Mouse (Mus musculus) neural tube, embryonic 14.5 days (tissue): ENCODE measurements at regions not wholly inside any gene's neighbourhood (a gene's known extent, or its start where the extent isn't known, plus 50 kb on each side); places are given as distances from the start of the nearest gene placed in this dataset.

ENCODE experiments used
- ATAC-seq: fragments of 200-750 bp; cut with Nextera tagmentation; 2 replicates; pipeline ENCODE4 v1.8.0; 2017; ENCODE audit warnings: low read depth, mild to moderate bottlenecking, moderate TSS enrichment, moderate library complexity
- H3K27ac ChIP-seq: fragments of 300-500 bp; sonication (generic); 2 replicates; pipeline ENCODE4 v1.5.1; 2014; ENCODE audit warnings: low read depth, mild to moderate bottlenecking, control low read depth, low read length, moderate library complexity, mixed read lengths
- H3K27me3 ChIP-seq: fragments of 300-500 bp; sonication (generic); 2 replicates; pipeline ENCODE4 v1.6.1; 2014; ENCODE audit warnings: low read length; ENCODE audit not compliant: control insufficient read depth, insufficient read depth
- H3K36me3 ChIP-seq: fragments of 300-500 bp; sonication (generic); 2 replicates; pipeline ENCODE4 v1.6.1; 2014; ENCODE audit warnings: low read length, mixed read lengths; ENCODE audit not compliant: control insufficient read depth, insufficient read depth
- H3K4me1 ChIP-seq: fragments of 300-500 bp; sonication (generic); 2 replicates; pipeline ENCODE4 v1.6.1; 2014; ENCODE audit warnings: low read length; ENCODE audit not compliant: control insufficient read depth, insufficient read depth
- H3K4me2 ChIP-seq: fragments of 300-500 bp; sonication (generic); 2 replicates; pipeline ENCODE4 v1.6.1; 2014; ENCODE audit warnings: mild to moderate bottlenecking, low read depth, low read length, control low read depth
- H3K4me3 ChIP-seq: fragments of 300-500 bp; sonication (generic); 2 replicates; pipeline ENCODE4 v1.5.1; 2014; ENCODE audit warnings: low read depth, low read length, control low read depth, mixed read lengths
- H3K9ac ChIP-seq: fragments of 300-500 bp; sonication (generic); replicated peaks from 2 replicates; pipeline ENCODE4 v1.6.1; 2014; ENCODE audit warnings: low read depth, mild to moderate bottlenecking, control low read depth, low read length, mixed read lengths
- H3K9me3 ChIP-seq: fragments of 300-500 bp; sonication (generic); 2 replicates; pipeline ENCODE4 v1.6.1; 2016; ENCODE audit warnings: low read length; ENCODE audit not compliant: control insufficient read depth
- WGBS: fragments of 180-500 bp; shearing (Covaris S2); extraction: QIAGEN DNeasy Blood & Tissue Kit; methylation state at CpG from one replicate; pipeline ENCODE4 v1.1.7; 2014; 5-methylcytosine and 5-hydroxymethylcytosine counted together

DNA sequence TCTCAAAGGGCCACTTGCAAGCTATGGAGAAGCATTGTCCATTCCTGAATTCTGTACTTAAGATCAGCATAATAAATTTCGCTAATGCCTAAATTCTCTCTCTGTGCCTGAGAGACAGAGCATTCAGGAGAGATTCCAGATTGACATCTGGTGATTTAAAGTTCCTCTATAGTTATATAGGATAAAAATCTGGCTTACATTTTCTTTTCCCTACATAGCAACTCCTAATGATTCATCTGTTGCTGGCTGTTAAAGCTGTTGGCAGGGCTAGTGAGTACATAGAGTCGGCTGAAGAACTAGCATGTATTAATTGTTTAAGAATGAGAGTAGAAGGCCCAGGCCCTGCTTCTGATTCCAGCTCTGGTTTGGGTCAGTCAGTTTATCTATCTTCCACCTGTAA is 870.0 kb upstream of the Stxbp6 start:
- 36% methylated on average over 2 of the region's 2 CpGs for WGBS

DNA sequence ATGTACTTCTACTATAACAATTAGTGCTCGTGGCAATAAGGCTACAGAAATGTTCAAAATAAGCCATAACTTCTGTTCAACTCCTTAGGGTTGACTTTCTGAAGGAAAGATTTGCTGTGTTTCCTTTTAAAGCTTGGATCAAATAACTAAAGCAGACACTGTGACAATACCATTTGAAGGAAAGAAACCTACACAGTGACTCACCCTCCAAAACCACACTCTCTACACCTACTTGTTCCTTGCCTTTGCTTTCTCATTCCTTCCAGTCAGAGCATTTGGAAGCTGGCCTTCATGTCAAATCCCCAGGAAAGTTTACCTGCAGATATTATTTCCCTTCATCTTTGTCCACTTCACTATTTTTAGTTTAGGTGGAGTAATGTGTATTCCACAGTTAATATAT is 867.9 kb upstream of the Stxbp6 start:
- 81% methylated on average over 1 of the region's 1 CpGs for WGBS
- H3K4me2 ChIP-seq = no peak overlapping the region

More for the DNA sequence above, 870.0 kb upstream of the Stxbp6 start:
- ATAC-seq = no peak
- Histone ChIP-seq H3K9ac (no peak overlapping the region), H3K4me1 (no peaks in the 10 kb centered on the region), H3K27me3 (no peaks in the 10 kb centered on the region), H3K9me3 (no peaks in the 10 kb centered on the region), H3K27ac (no peak overlapping the region), H3K36me3 (no peaks in the 10 kb centered on the region), H3K4me3 (no peak overlapping the region), H3K4me2 (no peak overlapping the region)

DNA sequence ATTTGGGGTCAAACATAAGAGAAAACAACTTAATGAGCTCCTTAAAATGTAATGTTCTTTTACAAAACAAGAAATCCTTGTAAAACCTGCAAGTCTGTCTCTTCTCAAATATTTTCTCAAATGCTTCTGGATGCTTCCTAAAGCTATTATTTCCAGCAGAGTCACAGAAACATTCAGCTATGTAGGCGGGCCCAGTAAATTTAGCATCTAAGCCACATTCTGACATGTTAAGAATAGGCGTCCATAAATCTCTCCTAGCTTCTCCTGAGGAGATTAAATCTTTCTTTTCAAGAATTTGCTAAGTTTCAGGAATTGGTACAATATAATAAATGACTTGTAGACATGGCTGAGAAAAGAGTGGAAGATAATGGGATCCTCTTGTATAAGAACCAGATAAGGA is 858.9 kb upstream of the Stxbp6 start:
- Histone ChIP-seq H3K27me3 (no peaks in the 10 kb centered on the region), H3K9ac (no peak overlapping the region), H3K4me1 (no peaks in the 10 kb centered on the region), H3K27ac (no peak overlapping the region), H3K4me2 (no peak overlapping the region), H3K4me3 (no peak overlapping the region), H3K9me3 (no peaks in the 10 kb centered on the region), H3K36me3 (no peaks in the 10 kb centered on the region)
- 48% methylated on average over 2 of the region's 2 CpGs for WGBS
- no peak for ATAC-seq

More for the DNA sequence above, 867.9 kb upstream of the Stxbp6 start:
- Histone ChIP-seq H3K4me3 (no peak overlapping the region), H3K9me3 (no peaks in the 10 kb centered on the region), H3K27ac (no peak overlapping the region), H3K9ac (no peak overlapping the region), H3K27me3 (no peaks in the 10 kb centered on the region), H3K36me3 (no peaks in the 10 kb centered on the region), H3K4me1 (no peaks in the 10 kb centered on the region)
- ATAC-seq = no peak

DNA sequence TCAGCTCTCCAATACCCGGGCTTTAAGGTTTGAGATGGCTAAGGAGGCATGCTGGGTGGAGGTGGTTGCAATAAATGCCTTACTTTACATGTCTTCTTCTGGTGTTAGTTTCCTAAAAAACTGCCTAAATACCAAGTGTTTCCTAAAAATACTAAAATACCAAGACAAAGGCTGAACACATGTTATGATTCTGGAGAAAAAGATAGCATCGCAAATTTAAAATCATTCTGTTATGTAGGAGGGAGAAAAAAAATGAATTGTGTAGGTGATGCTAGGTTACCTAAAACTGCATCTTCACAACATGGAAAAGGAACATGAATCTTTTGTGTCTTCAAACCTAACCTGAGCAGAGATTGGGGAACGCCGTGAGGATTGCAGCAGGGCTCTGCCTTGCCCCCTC is 857.7 kb upstream of the Stxbp6 start:
- no peaks in the 10 kb centered on the region for H3K4me1 ChIP-seq
- H3K9me3 ChIP-seq = no peaks in the 10 kb centered on the region
- no peaks in the 10 kb centered on the region for H3K27me3 ChIP-seq
- no peak overlapping the region for H3K9ac ChIP-seq
- no peak overlapping the region for H3K4me3 ChIP-seq
- H3K4me2 ChIP-seq = no peak overlapping the region
- H3K36me3 ChIP-seq = no peaks in the 10 kb centered on the region
- WGBS = 79% methylated on average over 4 of the region's 4 CpGs
- no peak overlapping the region for H3K27ac ChIP-seq
- no peak for ATAC-seq

DNA sequence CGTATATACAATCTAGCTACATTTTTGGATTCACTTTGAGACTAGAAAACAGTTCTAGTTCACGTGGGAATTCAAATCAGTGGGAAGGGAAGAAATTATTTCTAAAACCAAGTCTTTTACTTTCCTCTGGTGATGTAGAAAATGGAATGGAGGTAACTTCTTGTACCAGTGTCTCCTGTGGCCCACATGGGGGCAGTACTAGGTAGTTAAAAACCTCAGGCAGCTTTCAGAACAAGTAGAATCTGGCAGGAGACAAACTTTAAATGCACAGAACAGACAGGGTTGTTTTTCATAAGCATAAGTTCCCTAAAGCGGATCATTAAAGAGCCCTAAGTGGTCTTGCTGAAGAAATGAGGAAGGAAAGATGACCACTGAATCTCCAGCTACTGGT is 855.2 kb upstream of the Stxbp6 start:
- H3K9ac ChIP-seq = no peak overlapping the region
- H3K4me2 ChIP-seq = no peak overlapping the region
- no peak overlapping the region; the same call in 1 of the 2 replicates for H3K27ac ChIP-seq
- WGBS = 36% methylated on average over 3 of the region's 3 CpGs
- no peaks in the 10 kb centered on the region for H3K4me1 ChIP-seq
- no peaks in the 10 kb centered on the region for H3K27me3 ChIP-seq
- H3K9me3 ChIP-seq = no peaks in the 10 kb centered on the region
- H3K4me3 ChIP-seq = no peak overlapping the region
- ATAC-seq = peak; percentile 79
- no peaks in the 10 kb centered on the region for H3K36me3 ChIP-seq

DNA sequence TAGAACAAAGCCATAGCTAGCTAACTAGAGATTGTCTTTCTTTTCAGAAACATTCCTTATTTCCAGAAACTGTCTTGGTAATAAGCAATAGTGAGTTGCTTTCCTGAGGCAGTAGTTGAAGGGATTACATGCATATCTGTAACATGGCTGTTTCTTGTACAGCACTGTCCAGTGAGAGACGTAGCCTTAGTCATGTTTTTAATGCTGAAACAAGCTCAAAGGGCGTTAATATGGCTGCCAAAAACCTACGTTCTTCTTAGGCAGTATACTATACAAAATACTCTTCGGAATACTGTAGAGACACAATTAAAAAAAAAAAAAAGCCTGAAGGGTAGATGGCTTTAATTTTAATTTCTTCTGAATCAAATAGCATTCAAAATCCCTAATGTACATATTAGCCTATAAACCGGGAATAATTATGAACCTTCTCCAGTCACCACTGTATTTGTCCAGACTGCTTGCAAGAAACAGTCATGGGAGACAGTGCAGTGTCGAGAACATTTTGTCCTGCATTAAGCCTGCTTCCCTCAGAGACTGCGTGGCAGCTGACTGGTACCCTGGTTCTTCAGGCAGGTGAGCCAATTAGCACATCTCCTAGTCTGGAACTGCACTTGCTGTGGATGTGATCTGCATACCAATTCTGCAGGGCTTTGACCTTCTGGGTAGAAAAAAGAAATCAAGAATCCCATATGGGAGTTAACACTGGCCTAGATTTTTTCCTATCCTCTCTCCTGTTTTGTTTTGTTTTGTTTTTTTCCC is 854.7 kb upstream of the Stxbp6 start:
- Histone ChIP-seq H3K4me2 (no peak overlapping the region), H3K9ac (no peak overlapping the region), H3K27ac (peak overlapping the region; percentile 41; the same call in 1 of the 2 replicates), H3K4me3 (no peak overlapping the region), H3K36me3 (no peaks in the 10 kb centered on the region), H3K4me1 (no peaks in the 10 kb centered on the region), H3K27me3 (no peaks in the 10 kb centered on the region), H3K9me3 (no peaks in the 10 kb centered on the region)
- ATAC-seq = 0 out of 2 replicates have a peak, but pooled peaks have one; percentile 58
- WGBS = 72% methylated on average over 7 of the region's 7 CpGs
